Mouse (Mus musculus) megakaryocyte, adult 5-6 weeks (primary cell): ENCODE results near the gene Gm11985. TPM values are rescaled to one million over a fixed set of nuclear protein-coding genes. Genes with fewer than 3 reads are reported as not detected.

Experiments used
- total RNA-seq, 2 experiments: library from RNA; stranded (forward) in 1 of 2; stranded (reverse) in 1 of 2; fragments of 153-499, 151-499 nt in 1 of 2; fragments of 221-1000, 200-1000 nt in 1 of 2; gene quantifications; 2 replicates each; pipeline versions ENCODE4 v1.2.3 to v1.2.4; 2015 to 2017

The Gm11985 gene
- total RNA-seq, 2 experiments from 2014 or later = not detected

Other genes starting within 250 kb of the Gm11985 start
- not detected in 2 replicates for gene Adcy1, start 125.1 kb downstream of the Gm11985 start, total RNA-seq (2015)
- not detected in 2 replicates for gene Adcy1, start 125.1 kb downstream of the Gm11985 start, total RNA-seq (2017)
- gene Igfbp1, start 9.2 kb upstream of the Gm11985 start, total RNA-seq (2015) = not detected in 2 replicates
- gene Igfbp1, start 9.2 kb upstream of the Gm11985 start, total RNA-seq (2017) = not detected in 2 replicates
- gene Igfbp3, start 25.4 kb upstream of the Gm11985 start, total RNA-seq (2015) = 0.09 TPM in 1 of 2 replicates, not detected in the other
- 0.07 and 0.24 TPM in 2 replicates for gene Igfbp3, start 25.4 kb upstream of the Gm11985 start, total RNA-seq (2017)